Mouse (Mus musculus) embryonic facial prominence, embryonic 14.5 days (tissue): ENCODE data around the gene Tcl1. TPM values are rescaled to one million over a fixed set of nuclear protein-coding genes. Genes with fewer than 3 reads are reported as not detected.
"Not testable (repeated sequence)": the region's sequence is repeated elsewhere in the genome, so short reads cannot be mapped to it uniquely, and the experiment has no call there.

ENCODE experiments used
- ATAC-seq: fragments of 200-750 bp; cut with Nextera tagmentation; 2 replicates; pipeline ENCODE4 v1.8.0; 2017; ENCODE audit warnings: low read depth, moderate number of reproducible peaks, moderate TSS enrichment
- DNase-seq: peaks from one replicate; pipeline ENCODE4 v3.0.0-alpha.2; 2015; ENCODE audit warnings: low spot score
- H3K27ac ChIP-seq: fragments of 300-500 bp; sonication (generic); replicated peaks from 2 replicates; pipeline ENCODE4 v1.5.1; 2014; ENCODE audit warnings: low read depth, mild to moderate bottlenecking, low read length, moderate library complexity
- H3K27me3 ChIP-seq: fragments of 300-500 bp; sonication (generic); replicated peaks from 2 replicates; pipeline ENCODE4 v1.6.1; 2014; ENCODE audit warnings: low read length; ENCODE audit not compliant: control insufficient read depth, insufficient read depth
- H3K36me3 ChIP-seq: fragments of 300-500 bp; sonication (generic); 2 replicates; pipeline ENCODE4 v1.6.1; 2014; ENCODE audit warnings: low read length, mixed read lengths; ENCODE audit not compliant: control insufficient read depth, insufficient read depth
- H3K4me1 ChIP-seq: fragments of 300-500 bp; sonication (generic); 2 replicates; pipeline ENCODE4 v1.6.1; 2014; ENCODE audit warnings: antibody characterized with exemption, low read length; ENCODE audit not compliant: control insufficient read depth, insufficient read depth
- H3K4me2 ChIP-seq: fragments of 300-500 bp; sonication (generic); 2 replicates; pipeline ENCODE4 v1.6.1; 2014; ENCODE audit warnings: low read depth, mild to moderate bottlenecking, low read length, moderate library complexity, mixed read lengths
- H3K4me3 ChIP-seq: fragments of 300-500 bp; sonication (generic); 2 replicates; pipeline ENCODE4 v1.5.1; 2014; ENCODE audit warnings: low read depth, mild to moderate bottlenecking, low read length
- H3K9ac ChIP-seq: fragments of 300-500 bp; sonication (generic); 2 replicates; pipeline ENCODE4 v1.6.1; 2014; ENCODE audit warnings: low read depth, mild to moderate bottlenecking, low read length, moderate library complexity, mixed read lengths
- H3K9me3 ChIP-seq: fragments of 300-500 bp; sonication (generic); 2 replicates; pipeline ENCODE4 v1.6.1; 2016; ENCODE audit warnings: low read length; ENCODE audit not compliant: control insufficient read depth
- WGBS: fragments of 180-500 bp; shearing (Covaris S2); extraction: QIAGEN DNeasy Blood & Tissue Kit; methylation state at CpG from one replicate; pipeline ENCODE4 v1.1.7; 2014; 5-methylcytosine and 5-hydroxymethylcytosine counted together
- polyA plus RNA-seq: library from polyadenylated mRNA; unstranded; fragments of >200 nt; fragmentation: Nextera tagmentation; extraction: Ambion mirVana; gene quantifications from 2 replicates; pipeline ENCODE4 v1.2.1, GENCODE M21; 2014

Gene Tcl1
- polyA plus RNA-seq, 1 experiment from 2014 or later, result not detected

DNA sequence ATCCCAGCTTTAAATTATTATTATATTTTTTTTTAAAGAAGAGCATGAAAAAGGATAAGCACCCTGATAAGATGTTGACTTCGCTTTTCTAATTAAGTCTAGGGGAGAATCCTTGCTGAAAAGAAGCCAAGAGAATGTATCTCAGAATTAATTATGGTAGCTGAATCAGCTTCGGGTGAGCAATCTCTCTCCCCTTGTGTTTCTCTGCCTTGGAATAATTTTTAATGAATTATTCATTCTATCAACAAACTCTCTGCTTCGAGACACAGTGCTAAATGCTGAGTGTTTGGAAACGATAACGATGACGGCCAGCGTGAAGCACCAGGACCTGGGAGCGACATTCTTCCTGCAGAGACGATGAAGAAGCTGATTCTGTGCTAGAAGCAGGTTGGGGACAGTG, 16.5 kb upstream of the Tcl1 start:
- H3K9me3 ChIP-seq, result 0 out of 2 replicates have a peak, but pooled peaks cover 2% of the 10 kb centered on the region
- no peaks in the 10 kb centered on the region for H3K27me3 ChIP-seq
- H3K4me2 ChIP-seq, result no peak overlapping the region
- no peaks in the 10 kb centered on the region for H3K4me1 ChIP-seq
- no peak overlapping the region for H3K4me3 ChIP-seq
- no peaks in the 10 kb centered on the region for H3K36me3 ChIP-seq
- ATAC-seq (no peak), DNase-seq (no peak)
- no peak overlapping the region for H3K27ac ChIP-seq
- H3K9ac ChIP-seq, result no peak overlapping the region
- 88% methylated on average over 9 of the region's 9 CpGs for WGBS

DNA sequence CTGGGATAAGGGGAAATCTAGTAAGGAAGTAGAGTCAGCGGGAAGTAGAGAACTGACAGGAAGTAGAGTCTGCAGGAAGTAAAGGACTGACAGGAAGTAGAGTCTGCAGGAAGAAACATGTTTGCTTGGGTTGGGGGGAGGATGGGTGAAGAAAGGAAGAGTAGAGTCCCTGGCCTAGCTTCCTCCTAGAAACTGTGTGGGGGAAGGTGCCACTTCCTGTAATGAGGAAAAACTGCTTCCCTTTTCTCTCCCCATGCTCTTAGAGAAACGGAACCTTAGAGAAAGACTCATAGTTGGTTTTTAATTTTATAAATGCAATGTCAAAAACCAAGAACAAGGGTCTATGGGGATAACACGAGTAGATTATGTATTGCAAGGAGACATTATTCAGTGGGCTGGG, 12.5 kb upstream of the Tcl1 start:
- 75% methylated on average over 3 of the region's 3 CpGs for WGBS
- no peak overlapping the region for H3K4me3 ChIP-seq
- no peak overlapping the region for H3K4me2 ChIP-seq
- H3K9ac ChIP-seq, result no peak overlapping the region
- no peak for ATAC-seq
- no peak overlapping the region for H3K27ac ChIP-seq
- 0 out of 2 replicates have a peak, but pooled peaks cover 1% of the 10 kb centered on the region for H3K9me3 ChIP-seq
- no peak for DNase-seq
- H3K36me3 ChIP-seq, result no peaks in the 10 kb centered on the region
- H3K4me1 ChIP-seq, result no peaks in the 10 kb centered on the region
- H3K27me3 ChIP-seq, result no peaks in the 10 kb centered on the region

GRCm38 (mm10) chr12:105234362-105234761, 11.8 kb upstream of the Tcl1 start:
- Histone ChIP-seq H3K4me1 (no peaks in the 10 kb centered on the region), H3K27ac (no peak overlapping the region), H3K4me3 (no peak overlapping the region), H3K36me3 (no peaks in the 10 kb centered on the region), H3K9ac (no peak overlapping the region), H3K9me3 (no peaks in the 10 kb centered on the region), H3K27me3 (no peaks in the 10 kb centered on the region), H3K4me2 (no peak overlapping the region)
- ATAC-seq, result no peak
- WGBS, result 53% methylated on average over 11 of the region's 11 CpGs
- DNase-seq, result no peak

DNA sequence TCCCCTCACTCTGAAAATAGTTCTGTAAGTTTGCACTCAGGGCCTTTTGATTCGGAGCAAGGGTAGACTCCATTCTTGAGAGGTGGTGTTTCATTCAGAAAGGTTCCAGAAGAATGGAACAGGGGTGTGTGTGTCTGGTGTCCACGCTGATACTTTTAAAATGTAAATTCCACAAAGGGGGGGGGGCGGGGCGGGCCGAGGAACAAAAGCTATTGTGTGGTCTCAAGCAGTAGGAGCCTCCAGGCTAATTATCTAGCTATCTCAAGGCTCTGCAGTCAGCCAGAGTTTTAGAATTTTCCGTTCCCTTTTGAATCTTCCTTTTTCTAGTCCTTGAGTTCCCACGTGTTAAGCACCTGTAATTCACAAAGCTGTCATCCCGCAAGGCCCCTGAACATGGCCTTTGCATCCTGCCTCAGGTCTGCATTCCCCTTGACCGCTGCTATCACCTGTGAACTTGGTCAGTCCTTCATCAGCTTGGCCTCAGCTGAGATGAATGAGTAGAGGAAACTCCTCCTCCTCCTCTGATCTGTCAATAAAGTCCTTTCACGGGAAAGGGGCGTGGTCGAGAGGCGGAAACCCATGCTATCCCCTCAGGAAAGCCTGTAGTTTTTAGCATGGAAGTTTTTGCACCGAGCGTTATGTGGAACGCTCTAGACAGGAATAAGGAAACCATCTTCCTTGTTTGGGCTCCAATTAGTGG, 2.2 kb upstream of the Tcl1 start:
- Histone ChIP-seq H3K4me3 (no peak overlapping the region), H3K36me3 (no peaks in the 10 kb centered on the region), H3K9me3 (no peaks in the 10 kb centered on the region), H3K27ac (no peak overlapping the region), H3K4me1 (no peaks in the 10 kb centered on the region), H3K9ac (no peak overlapping the region), H3K4me2 (no peak overlapping the region), H3K27me3 (no peaks in the 10 kb centered on the region)
- ATAC-seq, result no peak
- DNase-seq, result no peak
- 46% methylated on average over 16 of the region's 16 CpGs for WGBS

DNA sequence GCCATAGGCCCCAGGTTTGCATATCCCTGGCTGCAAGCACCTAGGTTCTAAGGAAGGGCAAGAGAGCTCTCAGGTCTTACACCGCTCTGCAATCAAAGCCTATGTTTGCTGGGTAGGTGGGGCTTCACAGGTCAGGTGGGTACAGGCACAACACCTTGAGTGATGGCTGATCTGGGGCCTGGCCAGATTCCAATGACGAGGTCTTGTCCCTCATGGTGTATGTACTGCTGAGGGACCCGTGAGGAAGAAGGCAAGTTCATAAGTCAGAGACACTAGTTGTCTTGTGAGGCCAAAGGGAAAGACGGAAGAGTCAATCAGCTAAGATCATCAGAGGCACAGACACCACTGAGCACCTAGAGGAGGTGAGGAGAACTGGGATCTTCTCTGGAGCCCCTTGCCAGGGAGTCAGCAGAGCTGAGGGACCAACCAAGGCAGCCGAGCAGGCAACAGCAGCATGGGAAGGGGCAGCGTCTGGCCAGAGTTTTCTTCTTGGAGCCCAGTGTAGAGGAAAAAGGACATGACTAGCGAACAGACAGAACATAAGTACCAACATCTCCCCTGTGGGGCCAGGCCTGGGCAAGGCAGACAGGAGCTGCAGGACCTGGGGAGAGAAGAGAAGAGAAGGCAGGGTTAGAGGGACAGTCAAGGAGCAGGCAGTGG, 5.4 kb downstream of the Tcl1 start:
- no peak overlapping the region for H3K4me3 ChIP-seq
- no peaks in the 10 kb centered on the region for H3K9me3 ChIP-seq
- H3K27me3 ChIP-seq, result no peaks in the 10 kb centered on the region
- DNase-seq (no peak), ATAC-seq (no peak)
- no peaks in the 10 kb centered on the region for H3K4me1 ChIP-seq
- H3K27ac ChIP-seq, result no peak overlapping the region
- no peaks in the 10 kb centered on the region for H3K36me3 ChIP-seq
- no peak overlapping the region for H3K9ac ChIP-seq
- no peak overlapping the region for H3K4me2 ChIP-seq
- WGBS, result 86% methylated on average over 7 of the region's 7 CpGs

DNA sequence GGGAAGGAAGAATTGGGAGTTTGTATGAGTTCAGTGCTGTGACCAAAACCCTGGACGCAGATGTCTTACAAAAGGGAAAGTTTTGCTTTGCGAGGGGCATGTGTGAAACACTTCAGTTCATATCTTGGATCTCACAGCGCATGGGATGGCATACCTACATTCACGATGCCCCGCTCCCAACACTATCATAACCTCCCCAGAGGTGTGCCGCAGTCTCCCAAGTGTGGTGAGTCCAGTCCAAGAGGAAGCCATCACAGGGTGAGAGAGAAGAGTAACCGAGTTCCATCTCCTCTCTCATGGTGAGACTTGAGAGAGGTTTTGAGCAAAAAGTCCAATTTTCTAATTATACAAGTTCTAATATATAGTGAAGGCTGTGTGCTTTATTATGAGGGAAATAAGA, 13.4 kb downstream of the Tcl1 start:
- Histone ChIP-seq H3K9ac (no peak overlapping the region), H3K9me3 (no peaks in the 10 kb centered on the region), H3K27ac (no peak overlapping the region), H3K27me3 (no peaks in the 10 kb centered on the region), H3K4me1 (no peaks in the 10 kb centered on the region), H3K36me3 (no peaks in the 10 kb centered on the region), H3K4me3 (no peak overlapping the region), H3K4me2 (no peak overlapping the region)
- 90% methylated on average over 7 of the region's 7 CpGs for WGBS
- DNase-seq (no peak), ATAC-seq (no peak)

GRCm38 (mm10) chr12:105208441-105208840, 14.2 kb downstream of the Tcl1 start:
- DNase-seq (no peak), ATAC-seq (no peak)
- no peaks in the 10 kb centered on the region for H3K36me3 ChIP-seq
- whole genome bisulfite sequencing, result 86% methylated on average over 1 of the region's 1 CpGs
- H3K9ac ChIP-seq, result no peak overlapping the region
- H3K4me1 ChIP-seq, result no peaks in the 10 kb centered on the region
- no peaks in the 10 kb centered on the region for H3K27me3 ChIP-seq
- H3K27ac ChIP-seq, result no peak overlapping the region
- no peak overlapping the region for H3K4me3 ChIP-seq
- H3K9me3 ChIP-seq, result no peaks in the 10 kb centered on the region
- no peak overlapping the region for H3K4me2 ChIP-seq

DNA sequence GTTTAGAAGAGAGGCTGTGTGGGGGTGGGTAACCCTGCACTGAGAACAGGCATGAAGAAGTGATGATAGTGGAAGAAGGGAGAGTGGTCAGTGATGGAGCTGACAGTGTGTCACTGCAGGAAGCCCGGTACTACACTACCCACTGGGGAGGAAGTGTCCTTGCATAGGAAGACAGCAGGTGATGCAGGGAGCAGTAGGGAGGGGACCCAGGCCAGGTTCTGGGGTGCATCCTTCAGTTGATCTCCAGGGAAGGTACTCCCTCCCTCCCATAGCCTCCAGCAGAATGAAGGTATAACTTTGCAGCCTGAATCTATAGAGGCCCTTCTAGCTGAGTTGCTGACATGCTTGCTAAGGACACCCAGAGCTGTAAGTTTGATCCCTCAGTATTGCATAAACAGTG, 15.5 kb downstream of the Tcl1 start:
- H3K27me3 ChIP-seq, result no peaks in the 10 kb centered on the region
- ATAC-seq, result no peak
- no peaks in the 10 kb centered on the region for H3K4me1 ChIP-seq
- no peak overlapping the region for H3K9ac ChIP-seq
- no peak for DNase-seq
- no peaks in the 10 kb centered on the region for H3K36me3 ChIP-seq
- no peak overlapping the region for H3K4me2 ChIP-seq
- 60% methylated on average over 1 of the region's 1 CpGs for WGBS
- no peaks in the 10 kb centered on the region for H3K9me3 ChIP-seq
- H3K4me3 ChIP-seq, result no peak overlapping the region
- no peak overlapping the region for H3K27ac ChIP-seq

DNA sequence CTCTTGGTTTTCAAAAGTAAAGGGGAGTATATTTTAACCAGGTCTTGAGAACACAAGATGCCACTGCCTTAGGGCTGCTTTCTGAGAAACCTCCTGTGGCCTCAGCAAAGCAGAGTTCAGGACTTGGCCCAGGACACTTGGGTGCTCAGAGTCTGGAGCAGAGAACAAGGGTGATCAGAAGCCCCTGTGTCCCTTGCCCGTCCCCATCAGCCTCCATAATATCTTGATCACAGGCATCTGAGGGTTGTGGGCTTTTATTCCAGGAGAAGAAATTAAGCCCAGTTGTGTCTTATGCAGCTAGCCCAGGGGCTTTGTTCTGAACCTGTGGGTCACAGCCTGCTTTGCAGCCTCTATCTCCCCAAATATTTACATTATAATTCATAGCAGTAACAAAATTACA, 20.9 kb downstream of the Tcl1 start, which contains the start of gene Tcl1b4:
Gene Tcl1b4, plus strand, starts transcription at position 301 of the 400 bp plus-strand sequence.
- not testable (repeated sequence) for H3K9me3 ChIP-seq, H3K4me1 ChIP-seq, H3K4me2 ChIP-seq, H3K27me3 ChIP-seq, DNase-seq, H3K36me3 ChIP-seq, H3K9ac ChIP-seq, H3K4me3 ChIP-seq, H3K27ac ChIP-seq, ATAC-seq
- WGBS, result 71% methylated on average over 1 of the region's 1 CpGs
